1 mouse cellular context compared by ENCODE assay signal in the genomic region with DNA sequence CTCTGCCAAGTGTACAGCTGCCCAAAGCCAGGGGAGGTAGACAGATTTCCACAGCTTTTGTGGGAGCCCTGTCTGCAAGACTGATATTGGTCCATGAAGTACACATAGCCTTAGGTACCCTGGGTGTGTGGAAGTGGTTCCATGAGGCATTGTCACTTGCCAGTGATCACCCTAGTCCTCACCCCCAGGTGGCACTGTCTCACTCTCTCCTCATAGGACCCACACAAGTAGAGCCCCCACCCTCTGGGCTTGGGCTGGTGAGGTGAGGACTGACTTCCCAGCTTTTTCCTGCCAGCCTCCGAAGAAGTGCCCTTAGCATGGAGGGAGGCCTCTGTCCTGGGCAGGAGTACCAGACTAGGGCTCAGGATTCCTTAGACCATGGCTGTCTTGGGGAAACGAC.
TF ChIP-seq lines count a peak whose summit lies in the region.

No protein-coding gene starts in this region.

TF ChIP-seq in MEL, 35 proteins besides CTCF, POLR2A, EP300 and RAD21 (continued from another document):
- no peak for TF ChIP-seq ETS1 (IDR thresholded peaks at IDR 0.05; ENCODE audit: low read depth, low read length)
TF ChIP-seq in MEL: peak in this region for 1.
